Mouse (Mus musculus): ENCODE data around the gene Zfp560. TPM values are rescaled to one million over a fixed set of nuclear protein-coding genes. Genes with fewer than 3 reads are reported as not detected.
"Not testable (repeated sequence)": the region's sequence is repeated elsewhere in the genome, so short reads cannot be mapped to it uniquely, and the experiment has no call there.

The Zfp560 gene
- polyA plus RNA-seq, 1 experiment from 2014 or later = 38.7 TPM

DNA sequence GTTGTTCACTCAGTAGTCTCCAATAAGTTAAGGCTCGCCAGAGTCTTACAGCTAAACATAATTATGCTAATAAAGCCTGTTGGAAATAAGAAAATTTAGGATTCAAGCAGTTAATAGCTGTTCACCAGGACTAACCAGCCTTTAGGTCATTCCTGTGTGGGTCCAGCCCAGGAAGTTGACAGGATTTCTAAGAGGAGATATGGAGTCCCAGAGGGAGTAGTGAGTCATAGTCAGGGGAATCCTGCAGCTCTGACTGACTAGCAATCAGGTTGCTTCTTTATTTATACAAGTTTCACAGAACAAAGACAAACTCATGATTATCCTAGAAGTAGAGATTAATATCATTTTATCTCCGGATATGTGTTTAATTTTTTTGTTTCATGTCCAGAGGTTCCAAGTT lies 17.7 kb downstream of the Zfp560 start:
- H3K4me1 ChIP-seq (ENCODE audit: control insufficient read depth in 2 of 2, insufficient read depth in 2 of 2, low read length in 2 of 2) = no peaks in the 10 kb centered on the region
- no peak for ATAC-seq (ENCODE audit: insufficient number of reproducible peaks, insufficient read depth, low FRiP score, low read depth)
- H3K4me3 ChIP-seq (ENCODE audit: control insufficient read depth in 1 of 2, insufficient read depth in 1 of 2, low read depth in 1 of 2, low read length in 2 of 2) = no peak overlapping the region
- H3K27me3 ChIP-seq (ENCODE audit: control insufficient read depth, insufficient read depth, low read length) = no peaks in the 10 kb centered on the region
- no peaks in the 10 kb centered on the region for H3K36me3 ChIP-seq (ENCODE audit: control insufficient read depth, insufficient read depth, low read length)
- no peak overlapping the region for H3K27ac ChIP-seq (replicated peaks in 1 of 2; ENCODE audit: control insufficient read depth in 1 of 2, insufficient read depth in 1 of 2, low read depth in 2 of 2, low read length in 2 of 2)
- no peak overlapping the region for H3K4me2 ChIP-seq (ENCODE audit: low read length)
- H3K9ac ChIP-seq (ENCODE audit: low read length) = no peak overlapping the region
- 0 out of 2 replicates have a peak, but pooled peaks cover 7% of the 10 kb centered on the region for H3K9me3 ChIP-seq (ENCODE audit: control insufficient read depth, low read length)
- 89% methylated on average over 2 of the region's 2 CpGs for WGBS

DNA sequence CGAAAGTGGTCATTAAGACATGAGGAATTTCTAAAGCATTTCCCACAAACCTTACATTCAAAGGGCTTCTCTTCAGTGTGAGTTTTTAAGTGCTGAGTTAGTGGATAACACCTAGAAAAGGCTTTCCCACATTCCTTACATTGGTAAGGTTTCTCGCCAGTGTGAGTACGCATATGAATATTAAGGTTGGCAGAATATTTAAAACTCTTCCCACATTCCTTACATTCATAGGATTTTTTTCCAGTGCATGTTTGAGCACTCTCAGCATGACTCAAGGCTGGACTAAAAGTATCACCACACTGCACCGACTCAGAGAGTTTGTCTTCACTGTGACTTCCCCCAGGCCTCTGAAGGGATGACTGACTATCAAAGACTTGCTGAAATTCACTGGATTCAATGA lies 36.5 kb downstream of the Zfp560 start:
- Histone ChIP-seq H3K27ac (replicated peaks in 1 of 2; ENCODE audit: control insufficient read depth in 1 of 2, insufficient read depth in 1 of 2, low read depth in 2 of 2, low read length in 2 of 2) (no peak overlapping the region), H3K4me2 (ENCODE audit: low read length) (no peak overlapping the region), H3K4me1 (ENCODE audit: control insufficient read depth in 2 of 2, insufficient read depth in 2 of 2, low read length in 2 of 2) (no peaks in the 10 kb centered on the region), H3K27me3 (ENCODE audit: control insufficient read depth, insufficient read depth, low read length) (no peaks in the 10 kb centered on the region), H3K9me3 (ENCODE audit: control insufficient read depth, low read length) (peaks cover 14% of the 10 kb centered on the region), H3K9ac (ENCODE audit: low read length) (no peak overlapping the region), H3K4me3 (ENCODE audit: control insufficient read depth in 1 of 2, insufficient read depth in 1 of 2, low read depth in 1 of 2, low read length in 2 of 2) (no peak overlapping the region), H3K36me3 (ENCODE audit: control insufficient read depth, insufficient read depth, low read length) (peaks cover 36% of the 10 kb centered on the region)
- WGBS = 78% methylated on average over 4 of the region's 4 CpGs
- no peak for ATAC-seq (ENCODE audit: insufficient number of reproducible peaks, insufficient read depth, low FRiP score, low read depth)

DNA sequence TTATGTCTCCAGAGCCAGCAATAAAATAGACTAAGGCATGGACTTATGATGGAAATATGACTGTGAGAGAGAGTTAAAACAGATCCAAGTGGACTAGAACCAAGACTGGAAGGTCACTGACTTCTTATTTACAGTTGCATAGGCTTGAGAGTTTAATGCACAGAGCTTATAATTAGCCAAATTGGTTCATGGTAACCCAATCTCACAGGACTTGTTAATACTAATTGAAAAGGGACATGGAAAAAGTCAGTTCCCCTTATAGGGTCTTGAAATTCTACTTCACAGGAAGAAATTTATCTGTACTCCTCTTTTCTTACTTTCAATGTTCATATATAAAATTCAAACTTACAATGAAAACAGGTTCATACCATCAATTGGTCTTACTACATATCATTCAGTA lies 49.0 kb downstream of the Zfp560 start, which contains the start of gene Olfr18:
Olfr18 (minus strand) TSS at position 101 of the 400 bp plus-strand sequence.
- no peak within 1 kb of the TSS for H3K4me3 ChIP-seq (ENCODE audit: control insufficient read depth in 1 of 2, insufficient read depth in 1 of 2, low read depth in 1 of 2, low read length in 2 of 2)
- no peak within 1 kb of the TSS for H3K9ac ChIP-seq (ENCODE audit: low read length)
- no peak within 1 kb of the TSS for H3K27ac ChIP-seq (replicated peaks in 1 of 2; ENCODE audit: control insufficient read depth in 1 of 2, insufficient read depth in 1 of 2, low read depth in 2 of 2, low read length in 2 of 2)
- H3K4me2 ChIP-seq (ENCODE audit: low read length) = no peak within 1 kb of the TSS
- no peak for ATAC-seq (ENCODE audit: insufficient number of reproducible peaks, insufficient read depth, low FRiP score, low read depth)
- H3K36me3 ChIP-seq (ENCODE audit: control insufficient read depth, insufficient read depth, low read length) = no peaks in the 10 kb centered on the region
- H3K9me3 ChIP-seq (ENCODE audit: control insufficient read depth, low read length) = no peaks in the 10 kb centered on the region
- no peaks in the 10 kb centered on the region for H3K27me3 ChIP-seq (ENCODE audit: control insufficient read depth, insufficient read depth, low read length)
- H3K4me1 ChIP-seq (ENCODE audit: control insufficient read depth in 2 of 2, insufficient read depth in 2 of 2, low read length in 2 of 2) = no peaks in the 10 kb centered on the region

DNA sequence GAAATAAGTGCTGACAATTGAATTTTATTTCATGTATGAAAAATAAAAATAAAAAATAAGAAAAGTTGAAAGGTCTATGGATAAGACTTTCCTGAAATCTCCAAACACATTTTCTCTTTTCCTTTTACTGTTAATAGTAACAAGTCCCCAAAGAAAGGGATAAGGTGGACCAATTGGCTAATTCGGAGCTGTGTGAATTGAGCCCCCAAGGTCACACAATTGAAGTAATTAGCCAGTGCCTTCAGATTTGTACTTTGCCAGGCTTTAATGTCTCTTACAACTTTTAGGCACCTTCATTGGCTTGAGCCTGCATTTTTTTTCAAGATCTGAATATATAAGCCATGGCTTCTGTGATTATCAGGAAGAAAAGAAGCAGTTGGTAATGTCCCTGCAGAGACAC lies 86.7 kb downstream of the Zfp560 start, which contains the start of gene Olfr873:
Olfr873 (plus strand) TSS at position 301 of the 400 bp plus-strand sequence.
- H3K27me3 ChIP-seq (ENCODE audit: control insufficient read depth, insufficient read depth, low read length) = no peaks in the 10 kb centered on the region
- H3K27ac ChIP-seq (replicated peaks in 1 of 2; ENCODE audit: control insufficient read depth in 1 of 2, insufficient read depth in 1 of 2, low read depth in 2 of 2, low read length in 2 of 2) = no peak within 1 kb of the TSS
- WGBS = 69% methylated on average over 1 of the region's 1 CpGs
- H3K4me2 ChIP-seq (ENCODE audit: low read length) = no peak within 1 kb of the TSS
- ATAC-seq (ENCODE audit: insufficient number of reproducible peaks, insufficient read depth, low FRiP score, low read depth) = no peak
- H3K9me3 ChIP-seq (ENCODE audit: control insufficient read depth, low read length) = no peaks in the 10 kb centered on the region
- H3K4me1 ChIP-seq (ENCODE audit: control insufficient read depth in 2 of 2, insufficient read depth in 2 of 2, low read length in 2 of 2) = no peaks in the 10 kb centered on the region
- H3K36me3 ChIP-seq (ENCODE audit: control insufficient read depth, insufficient read depth, low read length) = no peaks in the 10 kb centered on the region
- no peak within 1 kb of the TSS for H3K4me3 ChIP-seq (ENCODE audit: control insufficient read depth in 1 of 2, insufficient read depth in 1 of 2, low read depth in 1 of 2, low read length in 2 of 2)
- H3K9ac ChIP-seq (ENCODE audit: low read length) = no peak within 1 kb of the TSS

DNA sequence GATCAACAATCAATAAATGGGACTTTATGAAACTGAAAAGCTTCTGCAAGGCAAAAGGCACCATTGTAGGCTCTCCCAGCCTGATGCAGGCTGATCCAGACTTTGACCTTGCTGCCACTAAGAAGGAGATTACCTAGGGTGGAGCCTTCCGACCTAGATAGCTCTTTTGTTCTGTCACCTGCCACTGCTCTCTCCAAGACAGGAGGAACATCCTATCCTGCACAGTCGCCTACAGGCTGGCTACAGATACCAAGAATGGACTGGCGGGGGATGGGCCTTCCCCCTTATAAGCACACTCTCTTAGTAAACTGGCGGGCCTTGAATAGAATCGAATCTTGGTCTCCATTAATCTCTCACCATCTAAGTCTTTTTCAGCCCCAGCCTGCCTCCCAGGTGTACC lies 89.4 kb downstream of the Zfp560 start:
- WGBS = 74% methylated on average over 5 of the region's 5 CpGs
- H3K4me3 ChIP-seq (ENCODE audit: control insufficient read depth in 1 of 2, insufficient read depth in 1 of 2, low read depth in 1 of 2, low read length in 2 of 2); H3K4me1 ChIP-seq (ENCODE audit: control insufficient read depth in 2 of 2, insufficient read depth in 2 of 2, low read length in 2 of 2); H3K4me2 ChIP-seq (ENCODE audit: low read length); H3K27me3 ChIP-seq (ENCODE audit: control insufficient read depth, insufficient read depth, low read length); H3K27ac ChIP-seq (replicated peaks in 1 of 2; ENCODE audit: control insufficient read depth in 1 of 2, insufficient read depth in 1 of 2, low read depth in 2 of 2, low read length in 2 of 2); ATAC-seq (ENCODE audit: insufficient number of reproducible peaks, insufficient read depth, low FRiP score, low read depth); H3K9me3 ChIP-seq (ENCODE audit: control insufficient read depth, low read length); H3K9ac ChIP-seq (ENCODE audit: low read length); H3K36me3 ChIP-seq (ENCODE audit: control insufficient read depth, insufficient read depth, low read length): not testable (repeated sequence)

Other genes starting within 250 kb of the Zfp560 start
- gene Olfr870, start 211.1 kb downstream of the Zfp560 start, polyA plus RNA-seq (2014; fragmentation: Nextera tagmentation; extraction: Ambion mirVana) = not detected in 2 replicates
- not detected in 2 replicates for gene Olfr871, start 173.0 kb downstream of the Zfp560 start, polyA plus RNA-seq (2014; fragmentation: Nextera tagmentation; extraction: Ambion mirVana)
- not detected in 2 replicates for gene Olfr872, start 148.1 kb downstream of the Zfp560 start, polyA plus RNA-seq (2014; fragmentation: Nextera tagmentation; extraction: Ambion mirVana)
- 0.19 TPM in 1 of 2 replicates, not detected in the other for gene Olfr39, start 102.8 kb downstream of the Zfp560 start, polyA plus RNA-seq (2014; fragmentation: Nextera tagmentation; extraction: Ambion mirVana)
- not detected in 2 replicates for gene Olfr873, start 86.6 kb downstream of the Zfp560 start, polyA plus RNA-seq (2014; fragmentation: Nextera tagmentation; extraction: Ambion mirVana)
- gene Olfr18, start 49.1 kb downstream of the Zfp560 start, polyA plus RNA-seq (2014; fragmentation: Nextera tagmentation; extraction: Ambion mirVana) = not detected in 2 replicates
- gene Zfp26, start 75.0 kb upstream of the Zfp560 start, polyA plus RNA-seq (2014; fragmentation: Nextera tagmentation; extraction: Ambion mirVana) = 14.0 and 15.4 TPM in 2 replicates
- 13.4 and 15.7 TPM in 2 replicates for gene Zfp426, start 107.6 kb upstream of the Zfp560 start, polyA plus RNA-seq (2014; fragmentation: Nextera tagmentation; extraction: Ambion mirVana)
- 43.5 and 48.8 TPM in 2 replicates for gene Zfp266, start 136.2 kb upstream of the Zfp560 start, polyA plus RNA-seq (2014; fragmentation: Nextera tagmentation; extraction: Ambion mirVana)
- 11.0 and 11.8 TPM in 2 replicates for gene Zfp846, start 196.1 kb upstream of the Zfp560 start, polyA plus RNA-seq (2014; fragmentation: Nextera tagmentation; extraction: Ambion mirVana)

All from heart, embryonic 14.5 days (tissue).